Mouse (Mus musculus) embryo, embryonic 9.5 days (tissue): ENCODE data around the gene Tbx2.

ENCODE experiments used
- DNase-seq: peaks from one replicate; pipeline ENCODE4 v3.0.0-alpha.2; 2017; ENCODE audit errors: extremely low spot score

The Tbx2 gene

GRCm38 (mm10) chr11:85840031-85840802 lies 7.9 kb downstream of the Tbx2 start:
- peak; percentile 37 for DNase-seq

DNA sequence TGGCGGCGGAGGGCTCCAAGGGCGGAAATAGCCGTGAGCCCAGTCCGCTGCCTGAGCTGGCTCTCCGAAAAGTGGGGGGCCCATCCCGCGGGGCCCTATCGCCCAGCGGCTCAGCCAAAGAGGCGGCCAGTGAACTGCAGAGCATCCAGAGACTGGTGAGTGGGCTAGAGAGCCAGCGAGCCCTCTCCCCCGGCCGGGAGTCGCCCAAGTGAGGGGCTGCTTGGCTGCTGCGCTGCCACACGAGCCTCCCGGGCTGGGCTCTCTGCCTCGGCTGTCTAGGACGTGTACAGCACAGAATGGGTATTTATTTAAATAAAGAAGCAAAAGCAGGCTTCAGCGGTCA lies 8.4 kb downstream of the Tbx2 start:
- peak; percentile 41 for DNase-seq

DNA sequence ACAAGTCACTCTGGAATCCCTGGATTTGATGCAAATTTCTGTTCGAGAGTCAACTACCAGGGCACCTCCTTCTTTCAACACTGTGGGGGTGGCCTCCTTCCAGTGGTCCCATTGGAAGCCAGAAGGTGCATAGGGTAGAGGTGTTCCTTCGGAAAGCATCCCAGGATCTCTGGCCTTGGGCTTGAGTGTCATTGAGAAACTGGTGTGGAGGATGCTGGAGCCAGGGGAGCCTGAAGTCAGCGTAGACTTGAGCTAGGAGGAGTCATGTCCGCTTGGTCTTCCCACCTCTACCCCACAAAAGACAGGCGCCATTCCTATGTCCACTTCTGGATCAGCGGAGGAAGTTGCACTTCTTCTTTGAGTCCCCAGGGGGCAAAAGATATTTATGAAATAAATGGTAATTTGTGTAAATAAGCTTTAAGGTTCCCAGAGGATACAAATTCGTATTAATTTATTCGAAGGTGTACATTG lies 8.9 kb downstream of the Tbx2 start:
- DNase-seq = peak; percentile 37

- DNase-seq = peak; percentile 83
Measured at GRCm38 (mm10) chr11:85841980-85842379, 9.6 kb downstream of the Tbx2 start.

- DNase-seq = peak; percentile 39
Measured at GRCm38 (mm10) chr11:85842596-85843346, 10.4 kb downstream of the Tbx2 start.

DNA sequence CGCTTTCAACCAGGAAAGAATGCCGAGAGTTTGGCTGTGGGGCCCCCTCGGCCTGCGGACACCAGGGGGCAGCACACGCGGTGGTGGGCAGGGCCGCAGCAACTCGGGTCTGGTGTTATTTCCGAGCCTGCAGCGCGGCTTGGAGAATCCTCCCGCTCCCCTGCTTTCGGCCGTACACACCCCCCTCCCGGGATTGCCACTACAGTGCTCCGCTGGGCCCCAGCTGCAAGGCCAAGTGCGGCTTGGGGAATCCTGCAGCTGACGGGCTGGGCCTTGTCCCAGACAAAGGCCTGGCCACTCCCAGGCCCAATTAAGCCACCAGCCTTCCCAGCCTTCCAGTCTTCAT lies 11.0 kb downstream of the Tbx2 start:
- peak; percentile 88 for DNase-seq

- DNase-seq = peak; percentile 93
Measured at GRCm38 (mm10) chr11:85844144-85844965, 12.0 kb downstream of the Tbx2 start.

GRCm38 (mm10) chr11:85844971-85845370 lies 12.6 kb downstream of the Tbx2 start:
- DNase-seq = no peak

DNA sequence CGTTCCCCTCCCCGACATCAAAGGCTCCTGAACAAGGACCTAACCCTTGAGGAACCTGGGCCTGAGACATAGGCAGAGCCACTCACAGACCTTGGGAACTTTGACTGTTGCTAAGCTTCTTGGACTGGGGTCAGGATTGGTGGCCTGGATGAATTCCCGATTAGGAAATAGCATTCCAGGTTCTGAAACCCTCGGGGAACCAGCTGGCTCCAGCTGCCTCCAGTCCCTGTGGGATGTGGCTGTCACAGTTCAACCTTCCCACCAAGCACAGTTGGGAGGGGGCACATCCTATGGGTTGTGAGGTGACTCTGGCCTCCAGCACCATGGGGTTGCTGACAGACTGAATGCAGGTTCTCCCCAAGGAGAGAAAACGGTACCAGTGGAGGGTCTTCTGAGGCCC lies 13.6 kb downstream of the Tbx2 start:
- DNase-seq = no peak

- no peak for DNase-seq
Measured at GRCm38 (mm10) chr11:85846509-85846908, 14.2 kb downstream of the Tbx2 start.

DNA sequence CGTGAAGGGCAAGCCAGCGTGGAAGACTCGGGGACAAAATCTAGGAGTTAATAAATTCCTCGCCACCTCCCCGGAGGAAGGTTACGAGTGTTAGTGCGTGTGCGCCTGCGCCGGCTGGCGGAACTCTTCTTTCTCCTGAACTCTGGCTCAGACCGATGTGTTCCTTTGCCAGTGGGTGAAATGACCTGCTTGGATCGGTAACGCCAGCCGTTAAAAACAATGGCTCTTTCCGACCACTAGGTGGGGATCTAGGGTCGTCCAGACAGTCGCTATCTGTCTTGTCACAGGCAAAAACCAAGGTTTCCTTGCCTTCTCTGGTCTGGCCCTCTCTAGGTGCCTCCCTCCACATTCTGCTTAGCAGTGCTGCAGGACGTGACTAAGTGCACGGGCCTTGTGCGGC lies 16.7 kb downstream of the Tbx2 start:
- DNase-seq = peak; percentile 81

DNA sequence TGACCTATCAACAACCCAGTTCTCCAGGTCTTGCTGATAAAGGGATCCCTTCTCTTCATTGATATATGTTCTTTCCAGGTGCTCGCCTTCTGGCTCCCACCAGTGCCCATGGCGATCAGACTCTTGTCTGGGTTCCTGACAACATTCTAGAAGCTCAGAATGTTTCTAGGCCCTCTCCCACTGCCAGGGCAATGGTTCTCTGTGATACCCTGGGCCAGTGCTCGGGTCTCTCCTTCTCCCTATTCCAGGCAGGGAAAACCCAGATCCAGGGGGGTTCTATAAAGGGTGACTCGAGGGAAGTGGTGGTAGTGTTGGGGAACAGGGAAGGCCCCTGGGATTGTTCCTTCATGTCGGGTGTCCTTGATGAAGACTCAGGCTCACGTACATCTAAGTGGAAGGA lies 17.9 kb downstream of the Tbx2 start, which contains the start of gene Gm11444:
Gm11444 (minus strand) TSS at position 101 of the 400 bp plus-strand sequence.
- DNase-seq = no peak

DNA sequence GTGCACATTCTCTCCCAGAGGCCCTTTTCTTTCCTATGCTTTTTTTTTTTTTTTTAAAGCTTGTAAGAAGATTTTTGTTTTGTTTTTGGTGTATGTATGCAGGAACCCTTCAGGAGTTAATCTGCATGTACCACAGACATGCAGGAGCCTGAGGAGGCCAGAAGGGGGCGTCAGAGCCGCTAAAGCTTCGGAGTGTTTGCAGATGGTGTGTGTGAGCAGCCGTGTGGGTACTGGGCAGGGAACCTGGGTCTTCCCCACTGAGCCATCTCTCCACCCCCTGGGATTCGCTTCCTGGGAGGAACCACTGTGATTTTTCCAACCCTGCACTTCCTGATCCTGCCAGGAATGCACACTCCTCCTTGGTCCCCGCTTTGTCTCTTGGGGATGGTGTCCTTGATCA lies 18.4 kb downstream of the Tbx2 start:
- no peak for DNase-seq

DNA sequence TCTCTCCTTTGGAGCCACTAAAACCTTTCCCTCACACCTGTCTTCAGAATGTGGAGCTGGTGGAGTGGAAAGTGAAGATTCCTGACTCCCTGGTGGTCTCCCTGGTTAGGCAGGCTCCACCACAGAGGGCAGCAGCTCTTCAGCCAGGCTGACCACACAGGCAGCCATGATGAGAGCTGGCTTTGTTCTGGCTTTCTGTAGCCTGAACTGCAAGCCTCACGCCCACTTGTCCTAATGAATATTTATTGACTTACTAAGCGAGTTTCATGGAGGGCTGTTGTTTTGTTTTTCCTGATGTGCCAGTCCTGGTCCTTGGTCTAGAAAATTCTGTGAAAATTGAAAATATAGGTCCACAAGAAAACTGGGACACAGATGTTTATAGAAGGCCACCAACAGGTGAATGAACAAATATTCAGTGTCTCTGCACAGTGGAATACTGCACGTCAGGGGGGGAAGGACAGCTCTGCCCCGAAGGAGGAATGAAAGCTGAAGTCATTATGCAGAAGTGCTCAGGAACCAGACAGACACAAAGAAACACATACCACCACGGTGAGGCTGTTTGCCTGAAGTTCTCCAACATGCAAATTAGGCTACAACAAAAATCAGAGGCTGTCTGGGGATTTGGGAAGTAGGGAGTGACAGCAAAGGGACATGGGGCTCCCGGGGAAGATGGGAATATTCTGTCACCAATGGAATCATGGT lies 25.8 kb downstream of the Tbx2 start:
- peak; percentile 37 for DNase-seq

- DNase-seq = no peak
Measured at GRCm38 (mm10) chr11:85864363-85864762, 32.0 kb downstream of the Tbx2 start.

DNA sequence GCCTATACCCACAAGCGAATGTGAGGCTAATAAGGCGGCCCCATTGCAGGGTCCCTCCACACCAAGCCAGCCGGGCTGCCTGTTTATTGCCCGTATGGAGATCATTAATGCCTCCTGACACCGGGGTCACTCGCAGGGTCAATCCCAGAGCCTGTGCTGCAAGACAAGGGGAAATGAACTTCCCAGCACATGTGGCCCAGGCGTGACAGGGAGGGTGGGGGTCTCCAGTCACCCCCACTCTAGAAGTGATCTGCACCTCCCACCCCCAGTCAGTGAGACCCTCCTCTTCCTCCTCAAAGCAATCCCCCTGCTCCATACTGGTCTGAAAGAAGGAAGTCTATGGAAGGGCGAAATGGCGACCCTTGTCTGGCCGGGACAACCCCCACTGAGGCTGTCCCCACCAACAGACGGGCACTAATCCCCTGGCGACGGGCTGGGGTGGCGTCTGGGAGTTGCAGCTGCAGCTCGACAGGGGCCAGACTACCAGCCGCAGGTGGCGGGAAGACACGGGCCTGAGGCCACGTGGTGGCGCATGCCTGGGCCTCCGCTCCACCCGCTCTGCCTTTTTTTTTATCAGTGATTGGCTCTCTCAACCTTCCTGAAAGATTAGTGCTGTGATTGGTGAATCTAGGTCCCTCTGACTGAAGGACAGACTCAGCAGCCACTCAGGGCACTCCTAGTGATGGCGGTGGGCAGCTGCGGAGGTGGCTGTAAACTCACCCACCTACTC lies 43.9 kb downstream of the Tbx2 start:
- DNase-seq = peak; percentile 56

GRCm38 (mm10) chr11:85884498-85884897 lies 52.1 kb downstream of the Tbx2 start:
- DNase-seq = no peak

- peak; percentile 49 for DNase-seq
Measured at GRCm38 (mm10) chr11:85885665-85886428, 53.5 kb downstream of the Tbx2 start, which contains the start of gene Tbx4. TSS of gene Tbx4 (plus strand) at chr11:85886422.

- DNase-seq = peak; percentile 49
Measured at GRCm38 (mm10) chr11:85886429-85886785, 54.1 kb downstream of the Tbx2 start.

GRCm38 (mm10) chr11:85887273-85887672 lies 54.9 kb downstream of the Tbx2 start:
- DNase-seq = no peak
